Mouse (Mus musculus) liver, embryonic 13.5 days (tissue): ENCODE data around the gene Nop2. TPM values are rescaled to one million over a fixed set of nuclear protein-coding genes. Genes with fewer than 3 reads are reported as not detected.

Source experiments
- ATAC-seq: fragments of 200-750 bp; cut with Nextera tagmentation; 2 replicates; pipeline ENCODE4 v1.8.0; 2017; ENCODE audit warnings: low read depth, mild to moderate bottlenecking, moderate number of reproducible peaks, moderate library complexity
- DNase-seq: peaks from one replicate; pipeline ENCODE4 v3.0.0; 2022
- H3K27ac ChIP-seq: fragments of 300-500 bp; sonication (generic); 2 replicates; pipeline ENCODE4 v1.5.1; 2015; ENCODE audit warnings: moderate library complexity, mild to moderate bottlenecking, inconsistent platforms
- H3K27me3 ChIP-seq: fragments of 300-500 bp; sonication (generic); 2 replicates; pipeline ENCODE4 v1.6.1; 2015; ENCODE audit warnings: mild to moderate bottlenecking, inconsistent platforms
- H3K36me3 ChIP-seq: fragments of 300-500 bp; sonication (generic); 2 replicates; pipeline ENCODE4 v1.6.1; 2015; ENCODE audit warnings: mild to moderate bottlenecking, inconsistent platforms
- H3K4me1 ChIP-seq: fragments of 300-500 bp; sonication (generic); replicated peaks from 2 replicates; pipeline ENCODE4 v1.6.1; 2015; ENCODE audit warnings: inconsistent platforms
- H3K4me2 ChIP-seq: fragments of 300-500 bp; sonication (generic); 2 replicates; pipeline ENCODE4 v1.6.1; 2015; ENCODE audit warnings: inconsistent platforms, mild to moderate bottlenecking, moderate library complexity
- H3K4me3 ChIP-seq: fragments of 300-500 bp; sonication (generic); replicated peaks from 2 replicates; pipeline ENCODE4 v1.5.1; 2015; ENCODE audit warnings: mild to moderate bottlenecking, inconsistent platforms
- H3K9ac ChIP-seq: fragments of 300-500 bp; sonication (generic); 2 replicates; pipeline ENCODE4 v1.6.1; 2015; ENCODE audit warnings: mild to moderate bottlenecking, inconsistent platforms
- H3K9me3 ChIP-seq: fragments of 300-500 bp; sonication (generic); replicated peaks from 2 replicates; pipeline ENCODE4 v1.6.1; 2016; ENCODE audit warnings: inconsistent platforms
- WGBS: fragments of 180-500 bp; shearing (Covaris S2); methylation state at CpG from one replicate; pipeline ENCODE4 v1.1.7; 2015; ENCODE audit not compliant: insufficient replicate concordance; 5-methylcytosine and 5-hydroxymethylcytosine counted together
- microRNA-seq: library from miRNA; unstranded; fragments of <30 nt; microRNA quantifications from one replicate; pipeline ENCODE4, GENCODE M21; 2016
- polyA plus RNA-seq: library from polyadenylated mRNA; unstranded; fragments of >200 nt; fragmentation: Nextera tagmentation; extraction: Ambion mirVana; gene quantifications from 2 replicates; pipeline ENCODE4 v1.2.1, GENCODE M21; 2015

The Nop2 gene
- polyA plus RNA-seq, 1 experiment from 2014 or later, result 60.6 TPM

- H3K36me3 ChIP-seq, result peaks cover 86% of the 10 kb centered on the region
- no peak overlapping the region for H3K27ac ChIP-seq
- H3K9ac ChIP-seq, result no peak overlapping the region
- no peak overlapping the region for H3K4me3 ChIP-seq
- WGBS, result 91% methylated on average over 10 of the region's 10 CpGs
- no peaks in the 10 kb centered on the region for H3K27me3 ChIP-seq
- no peaks in the 10 kb centered on the region for H3K9me3 ChIP-seq
- H3K4me1 ChIP-seq, result peaks cover 32% of the 10 kb centered on the region
- ATAC-seq (no peak), DNase-seq (no peak)
- H3K4me2 ChIP-seq, result no peak overlapping the region
These were observed 54.5 kb downstream of the Nop2 start for GRCm38 (mm10) chr6:125186203-125186602.

GRCm38 (mm10) chr6:125190816-125191215 lies 59.1 kb downstream of the Nop2 start:
- no peak for ATAC-seq
- H3K4me1 ChIP-seq, result peaks cover 46% of the 10 kb centered on the region
- no peak for DNase-seq
- H3K9ac ChIP-seq, result peak overlapping the region; percentile 92
- H3K27me3 ChIP-seq, result no peaks in the 10 kb centered on the region
- H3K36me3 ChIP-seq, result peaks cover 65% of the 10 kb centered on the region
- H3K9me3 ChIP-seq, result no peaks in the 10 kb centered on the region
- H3K27ac ChIP-seq, result peak overlapping the region; percentile 100
- peak overlapping the region; percentile 83 for H3K4me3 ChIP-seq
- H3K4me2 ChIP-seq, result peak overlapping the region; percentile 75

- DNase-seq (peak; percentile 97), ATAC-seq (peak; percentile 90)
- H3K27me3 ChIP-seq, result no peaks in the 10 kb centered on the region
- peak within 1 kb of the TSS; percentile 75 for H3K4me2 ChIP-seq
- under 1% methylated on average over 54 of the region's 54 CpGs for WGBS
- H3K9ac ChIP-seq, result peak within 1 kb of the TSS; percentile 92
- H3K36me3 ChIP-seq, result peaks cover 58% of the 10 kb centered on the region
- peaks cover 46% of the 10 kb centered on the region for H3K4me1 ChIP-seq
- peak within 1 kb of the TSS; percentile 83 for H3K4me3 ChIP-seq
- H3K9me3 ChIP-seq, result no peaks in the 10 kb centered on the region
- H3K27ac ChIP-seq, result peak within 1 kb of the TSS; percentile 100
These were observed 59.8 kb downstream of the Nop2 start, which contains the start of the genes Ncapd2 and Mrpl51 for GRCm38 (mm10) chr6:125191332-125192015. Gene Ncapd2, minus strand, starts transcription at chr6:125191701. Gene Mrpl51, plus strand, starts transcription at chr6:125191801.

- peak overlapping the region; percentile 83 for H3K4me3 ChIP-seq
- H3K27ac ChIP-seq, result peak overlapping the region; percentile 100
- H3K27me3 ChIP-seq, result no peaks in the 10 kb centered on the region
- under 1% methylated on average over 34 of the region's 34 CpGs for WGBS
- peak; percentile 88 for ATAC-seq
- H3K9ac ChIP-seq, result peak overlapping the region; percentile 92
- H3K9me3 ChIP-seq, result no peaks in the 10 kb centered on the region
- DNase-seq, result peak; percentile 89
- H3K36me3 ChIP-seq, result peaks cover 51% of the 10 kb centered on the region
- peaks cover 46% of the 10 kb centered on the region for H3K4me1 ChIP-seq
- peak overlapping the region; percentile 75 for H3K4me2 ChIP-seq
These were observed 60.5 kb downstream of the Nop2 start for GRCm38 (mm10) chr6:125192016-125192714.

GRCm38 (mm10) chr6:125192841-125193240 lies 61.1 kb downstream of the Nop2 start:
- DNase-seq, result no peak
- H3K4me2 ChIP-seq, result peak overlapping the region; percentile 75
- ATAC-seq, result no peak
- peak overlapping the region; percentile 100 for H3K27ac ChIP-seq
- peak overlapping the region; percentile 83 for H3K4me3 ChIP-seq
- H3K9ac ChIP-seq, result peak overlapping the region; percentile 92
- H3K36me3 ChIP-seq, result peaks cover 45% of the 10 kb centered on the region
- no peaks in the 10 kb centered on the region for H3K27me3 ChIP-seq
- H3K9me3 ChIP-seq, result no peaks in the 10 kb centered on the region
- WGBS, result 13% methylated on average over 5 of the region's 5 CpGs
- peaks cover 39% of the 10 kb centered on the region for H3K4me1 ChIP-seq

- DNase-seq (no peak), ATAC-seq (no peak)
- Histone ChIP-seq H3K4me1 (peaks cover 34% of the 10 kb centered on the region), H3K27me3 (no peaks in the 10 kb centered on the region), H3K36me3 (peaks cover 39% of the 10 kb centered on the region), H3K9me3 (no peaks in the 10 kb centered on the region), H3K4me3 (peak overlapping the region; percentile 83), H3K9ac (peak overlapping the region; percentile 92), H3K4me2 (peak overlapping the region; percentile 75), H3K27ac (peak overlapping the region; percentile 100)
- 24% methylated on average over 7 of the region's 7 CpGs for WGBS
These were observed 61.7 kb downstream of the Nop2 start for GRCm38 (mm10) chr6:125193390-125193789.

Small RNA genes lying within 50 kb of the gene (microRNA-seq; reads per million reads assigned to microRNA genes)
- gene Mir7045, result not detected

Other genes starting within 250 kb of the Nop2 start
- 0.17 TPM in 1 of 2 replicates, not detected in the other for gene Cd4, start 243.7 kb upstream of the Nop2 start, polyA plus RNA-seq
- gene Lag3, start 220.2 kb upstream of the Nop2 start, polyA plus RNA-seq, result 0.14 and 0.18 TPM in 2 replicates
- gene Ptms, start 211.8 kb upstream of the Nop2 start, polyA plus RNA-seq, result 42.3 and 47.6 TPM in 2 replicates
- 129 and 134 TPM in 2 replicates for gene Mlf2, start 200.5 kb upstream of the Nop2 start, polyA plus RNA-seq
- 67.3 and 77.6 TPM in 2 replicates for gene Cops7a, start 166.4 kb upstream of the Nop2 start, polyA plus RNA-seq
- 0.05 and 0.15 TPM in 2 replicates for gene Pianp, start 135.2 kb upstream of the Nop2 start, polyA plus RNA-seq
- gene Zfp384, start 122.8 kb upstream of the Nop2 start, polyA plus RNA-seq, result 3.6 and 3.8 TPM in 2 replicates
- gene Ing4, start 92.1 kb upstream of the Nop2 start, polyA plus RNA-seq, result 28.6 and 31.8 TPM in 2 replicates
- 1.6 and 2.2 TPM in 2 replicates for gene Acrbp, start 82.2 kb upstream of the Nop2 start, polyA plus RNA-seq
- 1.6 and 2.1 TPM in 2 replicates for gene Lpar5, start 64.0 kb upstream of the Nop2 start, polyA plus RNA-seq
- 29.2 and 30.0 TPM in 2 replicates for gene Chd4, start 35.9 kb upstream of the Nop2 start, polyA plus RNA-seq
- gene Iffo1, start 13.3 kb downstream of the Nop2 start, polyA plus RNA-seq, result 3.7 and 3.9 TPM in 2 replicates
- gene Gapdh, start 34.6 kb downstream of the Nop2 start, polyA plus RNA-seq, result 1,179 and 1,220 TPM in 2 replicates
- 94.5 and 101 TPM in 2 replicates for gene Ncapd2, start 59.8 kb downstream of the Nop2 start, polyA plus RNA-seq
- 217 and 225 TPM in 2 replicates for gene Mrpl51, start 59.9 kb downstream of the Nop2 start, polyA plus RNA-seq
- 1.6 and 2.1 TPM in 2 replicates for gene Vamp1, start 83.6 kb downstream of the Nop2 start, polyA plus RNA-seq
- gene Tapbpl, start 100.0 kb downstream of the Nop2 start, polyA plus RNA-seq, result 5.2 TPM in 2 replicates
- gene Cd27, start 105.1 kb downstream of the Nop2 start, polyA plus RNA-seq, result 1.6 and 2.1 TPM in 2 replicates
- not detected in 2 replicates for gene Tuba3a, start 154.1 kb downstream of the Nop2 start, polyA plus RNA-seq
- gene Ltbr, start 182.0 kb downstream of the Nop2 start, polyA plus RNA-seq, result 18.3 and 18.4 TPM in 2 replicates
- 0.31 and 0.37 TPM in 2 replicates for gene Scnn1a, start 188.8 kb downstream of the Nop2 start, polyA plus RNA-seq
- 19.6 and 23.4 TPM in 2 replicates for gene Tnfrsf1a, start 217.5 kb downstream of the Nop2 start, polyA plus RNA-seq
- 0.31 and 0.56 TPM in 2 replicates for gene Plekhg6, start 248.9 kb downstream of the Nop2 start, polyA plus RNA-seq